Mouse (Mus musculus) liver, postnatal 0 days (tissue): ENCODE measurements around the gene Nmu.

Source experiments
- CTCF ChIP-seq: sonication (generic); IDR thresholded peaks from 2 replicates; pipeline ENCODE4 v1.5.1; 2016; ENCODE audit warnings: antibody characterized with exemption, low read depth
- EP300 ChIP-seq: IDR thresholded peaks from 2 replicates; pipeline ENCODE4 v1.6.1; 2016; ENCODE audit warnings: antibody characterized with exemption, low read depth, mild to moderate bottlenecking

- TF ChIP-seq EP300 (no peak), CTCF (no peak)
Measured at GRCm38 (mm10) chr5:76351537-76351936, 12.1 kb downstream of the Nmu start.
